Mouse (Mus musculus) hindbrain, embryonic 13.5 days (tissue): Measurements from ENCODE around the gene Acap1. TPM values are rescaled to one million over a fixed set of nuclear protein-coding genes. Genes with fewer than 3 reads are reported as not detected.

Experiments
- ATAC-seq: fragments of 200-750 bp; cut with Nextera tagmentation; 2 replicates; pipeline ENCODE4 v1.8.0; 2017; ENCODE audit warnings: moderate TSS enrichment; ENCODE audit not compliant: low FRiP score
- H3K27ac ChIP-seq: fragments of 300-500 bp; sonication (generic); 2 replicates; pipeline ENCODE4 v1.5.1; 2015; ENCODE audit warnings: inconsistent platforms, mild to moderate bottlenecking, moderate library complexity
- H3K27me3 ChIP-seq: fragments of 300-500 bp; sonication (generic); 2 replicates; pipeline ENCODE4 v1.6.1; 2015; ENCODE audit warnings: mild to moderate bottlenecking, inconsistent platforms
- H3K36me3 ChIP-seq: fragments of 300-500 bp; sonication (generic); 2 replicates; pipeline ENCODE4 v1.6.1; 2015; ENCODE audit warnings: mild to moderate bottlenecking, inconsistent platforms
- H3K4me1 ChIP-seq: fragments of 300-500 bp; sonication (generic); replicated peaks from 2 replicates; pipeline ENCODE4 v1.6.1; 2015; ENCODE audit warnings: inconsistent platforms
- H3K4me2 ChIP-seq: fragments of 300-500 bp; sonication (generic); 2 replicates; pipeline ENCODE4 v1.6.1; 2015; ENCODE audit warnings: inconsistent platforms, mild to moderate bottlenecking, moderate library complexity
- H3K4me3 ChIP-seq: fragments of 300-500 bp; sonication (generic); 2 replicates; pipeline ENCODE4 v1.5.1; 2015; ENCODE audit warnings: mild to moderate bottlenecking, inconsistent platforms
- H3K9ac ChIP-seq: fragments of 300-500 bp; sonication (generic); 2 replicates; pipeline ENCODE4 v1.6.1; 2015; ENCODE audit warnings: mild to moderate bottlenecking, inconsistent platforms
- H3K9me3 ChIP-seq: fragments of 300-500 bp; sonication (generic); 2 replicates; pipeline ENCODE4 v1.6.1; 2016; ENCODE audit warnings: inconsistent platforms
- WGBS: fragments of 180-500 bp; shearing (Covaris S2); methylation state at CpG from one replicate; pipeline ENCODE4 v1.1.7; 2015; 5-methylcytosine and 5-hydroxymethylcytosine counted together
- polyA plus RNA-seq: library from polyadenylated mRNA; unstranded; fragments of >200 nt; fragmentation: Nextera tagmentation; extraction: Ambion mirVana; gene quantifications from 2 replicates; pipeline ENCODE4 v1.2.1, GENCODE M21; 2015

Acap1 gene
- polyA plus RNA-seq, 1 experiment from 2014 or later = 0.17 TPM

GRCm38 (mm10) chr11:69911701-69912100 is 16.4 kb upstream of the Acap1 start:
- no peak overlapping the region for H3K27ac ChIP-seq
- peaks cover 88% of the 10 kb centered on the region for H3K36me3 ChIP-seq
- H3K4me2 ChIP-seq = no peak overlapping the region
- H3K27me3 ChIP-seq = no peaks in the 10 kb centered on the region
- H3K9ac ChIP-seq = no peak overlapping the region
- ATAC-seq = no peak
- no peak overlapping the region for H3K4me3 ChIP-seq
- no peaks in the 10 kb centered on the region for H3K9me3 ChIP-seq
- 91% methylated on average over 6 of the region's 6 CpGs for WGBS
- H3K4me1 ChIP-seq = peaks cover 31% of the 10 kb centered on the region

- H3K9ac ChIP-seq = 0 out of 2 replicates have a peak overlapping the region, but pooled peaks have one; percentile 8
- H3K9me3 ChIP-seq = no peaks in the 10 kb centered on the region
- peaks cover 88% of the 10 kb centered on the region for H3K36me3 ChIP-seq
- WGBS = 96% methylated on average over 17 of the region's 17 CpGs
- H3K4me3 ChIP-seq = no peak overlapping the region
- H3K4me1 ChIP-seq = peaks cover 28% of the 10 kb centered on the region
- ATAC-seq = no peak
- no peak overlapping the region for H3K27ac ChIP-seq
- no peaks in the 10 kb centered on the region for H3K27me3 ChIP-seq
- H3K4me2 ChIP-seq = no peak overlapping the region
These were observed 15.6 kb upstream of the Acap1 start for GRCm38 (mm10) chr11:69910781-69911560.

GRCm38 (mm10) chr11:69910177-69910576 is 14.8 kb upstream of the Acap1 start:
- H3K9ac ChIP-seq = 0 out of 2 replicates have a peak overlapping the region, but pooled peaks have one; percentile 8
- peaks cover 88% of the 10 kb centered on the region for H3K36me3 ChIP-seq
- H3K4me3 ChIP-seq = no peak overlapping the region
- H3K4me2 ChIP-seq = no peak overlapping the region
- H3K9me3 ChIP-seq = no peaks in the 10 kb centered on the region
- no peak overlapping the region for H3K27ac ChIP-seq
- H3K4me1 ChIP-seq = peaks cover 20% of the 10 kb centered on the region
- no peaks in the 10 kb centered on the region for H3K27me3 ChIP-seq
- no peak for ATAC-seq
- WGBS = 96% methylated on average over 8 of the region's 8 CpGs

- 92% methylated on average over 5 of the region's 5 CpGs for WGBS
These were observed 13.8 kb upstream of the Acap1 start for GRCm38 (mm10) chr11:69909174-69909573.

GRCm38 (mm10) chr11:69908645-69909044 is 13.3 kb upstream of the Acap1 start:
- 94% methylated on average over 11 of the region's 11 CpGs for WGBS
- Histone ChIP-seq H3K27ac (no peak overlapping the region), H3K4me1 (peaks cover 9% of the 10 kb centered on the region), H3K36me3 (peaks cover 98% of the 10 kb centered on the region), H3K27me3 (no peaks in the 10 kb centered on the region), H3K4me2 (no peak overlapping the region), H3K9ac (no peak overlapping the region), H3K9me3 (no peaks in the 10 kb centered on the region), H3K4me3 (no peak overlapping the region)
- no peak for ATAC-seq

More at GRCm38 (mm10) chr11:69909174-69909573, 13.8 kb upstream of the Acap1 start:
- Histone ChIP-seq H3K4me3 (no peak overlapping the region), H3K27ac (no peak overlapping the region), H3K27me3 (no peaks in the 10 kb centered on the region), H3K4me2 (no peak overlapping the region), H3K9ac (no peak overlapping the region), H3K4me1 (peaks cover 10% of the 10 kb centered on the region), H3K36me3 (peaks cover 93% of the 10 kb centered on the region), H3K9me3 (no peaks in the 10 kb centered on the region)
- ATAC-seq = no peak

GRCm38 (mm10) chr11:69904311-69904710 is 9.0 kb upstream of the Acap1 start:
- Histone ChIP-seq H3K4me2 (no peak overlapping the region), H3K4me1 (peaks cover 22% of the 10 kb centered on the region), H3K27ac (no peak overlapping the region), H3K27me3 (no peaks in the 10 kb centered on the region), H3K36me3 (peaks cover 62% of the 10 kb centered on the region), H3K9me3 (no peaks in the 10 kb centered on the region), H3K9ac (no peak overlapping the region), H3K4me3 (no peak overlapping the region)
- WGBS = 98% methylated on average over 9 of the region's 9 CpGs
- ATAC-seq = no peak

- 88% methylated on average over 13 of the region's 13 CpGs for WGBS
- Histone ChIP-seq H3K9ac (peak overlapping the region; percentile 97), H3K27ac (no peak overlapping the region), H3K27me3 (no peaks in the 10 kb centered on the region), H3K9me3 (no peaks in the 10 kb centered on the region), H3K36me3 (peaks cover 49% of the 10 kb centered on the region), H3K4me1 (peaks cover 35% of the 10 kb centered on the region), H3K4me3 (peak overlapping the region; percentile 89), H3K4me2 (peak overlapping the region; percentile 94)
- no peak for ATAC-seq
These were observed 7.6 kb upstream of the Acap1 start for GRCm38 (mm10) chr11:69902972-69903371.

GRCm38 (mm10) chr11:69901993-69902392 is 6.7 kb upstream of the Acap1 start:
- Histone ChIP-seq H3K4me2 (peak overlapping the region; percentile 94), H3K27me3 (no peaks in the 10 kb centered on the region), H3K9me3 (no peaks in the 10 kb centered on the region), H3K36me3 (peaks cover 41% of the 10 kb centered on the region), H3K4me1 (peaks cover 36% of the 10 kb centered on the region), H3K9ac (peak overlapping the region; percentile 97), H3K27ac (peak overlapping the region; percentile 99), H3K4me3 (peak overlapping the region; percentile 89)
- no peak for ATAC-seq
- WGBS = under 1% methylated on average over 34 of the region's 39 CpGs

GRCm38 (mm10) chr11:69901406-69901846 is 6.1 kb upstream of the Acap1 start:
- under 1% methylated on average over 42 of the region's 42 CpGs for WGBS
- no peaks in the 10 kb centered on the region for H3K27me3 ChIP-seq
- peak overlapping the region; percentile 89 for H3K4me3 ChIP-seq
- peaks cover 36% of the 10 kb centered on the region for H3K4me1 ChIP-seq
- H3K9ac ChIP-seq = peak overlapping the region; percentile 97
- peaks cover 36% of the 10 kb centered on the region for H3K36me3 ChIP-seq
- H3K4me2 ChIP-seq = peak overlapping the region; percentile 94
- H3K9me3 ChIP-seq = no peaks in the 10 kb centered on the region
- ATAC-seq = peak; percentile 74
- H3K27ac ChIP-seq = peak overlapping the region; percentile 99

GRCm38 (mm10) chr11:69900471-69901405 is 5.4 kb upstream of the Acap1 start, which contains the start of the genes 2810408A11Rik and Neurl4:
TSS of gene 2810408A11Rik (minus strand) at chr11:69900987.
TSS of gene Neurl4 (plus strand) at chr11:69901072.
- ATAC-seq = peak; percentile 93
- Histone ChIP-seq H3K36me3 (peaks cover 29% of the 10 kb centered on the region), H3K4me3 (peak within 1 kb of the TSS; percentile 89), H3K27ac (peak within 1 kb of the TSS; percentile 99), H3K9me3 (no peaks in the 10 kb centered on the region), H3K4me1 (peaks cover 36% of the 10 kb centered on the region), H3K27me3 (no peaks in the 10 kb centered on the region), H3K4me2 (peak within 1 kb of the TSS; percentile 94), H3K9ac (peak within 1 kb of the TSS; percentile 97)
- under 1% methylated on average over 38 of the region's 38 CpGs for WGBS

GRCm38 (mm10) chr11:69899870-69900269 is 4.5 kb upstream of the Acap1 start:
- Histone ChIP-seq H3K4me1 (peaks cover 36% of the 10 kb centered on the region), H3K4me2 (peak overlapping the region; percentile 94), H3K36me3 (peaks cover 21% of the 10 kb centered on the region), H3K4me3 (peak overlapping the region; percentile 89), H3K27me3 (no peaks in the 10 kb centered on the region), H3K9ac (peak overlapping the region; percentile 97), H3K9me3 (no peaks in the 10 kb centered on the region), H3K27ac (peak overlapping the region; percentile 99; the same call in 1 of the 2 replicates)
- no peak for ATAC-seq
- WGBS = 35% methylated on average over 4 of the region's 4 CpGs

GRCm38 (mm10) chr11:69894671-69895070 is 668 bp downstream of the Acap1 start:
- ATAC-seq = no peak
- H3K4me3 ChIP-seq = no peak overlapping the region
- H3K9ac ChIP-seq = no peak overlapping the region
- peaks cover 17% of the 10 kb centered on the region for H3K4me1 ChIP-seq
- peaks cover 3% of the 10 kb centered on the region; the same call in 1 of the 2 replicates for H3K36me3 ChIP-seq
- 0 out of 2 replicates have a peak, but pooled peaks cover 3% of the 10 kb centered on the region for H3K27me3 ChIP-seq
- no peak overlapping the region for H3K27ac ChIP-seq
- WGBS = 80% methylated on average over 5 of the region's 5 CpGs
- no peaks in the 10 kb centered on the region for H3K9me3 ChIP-seq
- H3K4me2 ChIP-seq = no peak overlapping the region
